Mouse (Mus musculus) limb, embryonic 15.5 days (tissue): ENCODE measurements at regions not wholly inside any gene's neighbourhood (a gene's known extent, or its start where the extent isn't known, plus 50 kb on each side); places are given as distances from the start of the nearest gene placed in this dataset.

Experiments
- ATAC-seq: fragments of 200-750 bp; cut with Nextera tagmentation; 2 replicates; pipeline ENCODE4 v1.8.0; 2017; ENCODE audit warnings: low read depth, moderate TSS enrichment; ENCODE audit not compliant: insufficient number of reproducible peaks, low FRiP score, low TSS enrichment
- H3K27ac ChIP-seq: fragments of 300-500 bp; sonication (generic); 2 replicates; pipeline ENCODE4 v1.5.1; 2015; ENCODE audit warnings: moderate library complexity, mild to moderate bottlenecking, inconsistent platforms
- H3K27me3 ChIP-seq: fragments of 300-500 bp; sonication (generic); 2 replicates; pipeline ENCODE4 v1.6.1; 2015; ENCODE audit warnings: inconsistent platforms
- H3K36me3 ChIP-seq: fragments of 300-500 bp; sonication (generic); 2 replicates; pipeline ENCODE4 v1.6.1; 2015; ENCODE audit warnings: inconsistent platforms
- H3K4me1 ChIP-seq: fragments of 300-500 bp; sonication (generic); 2 replicates; pipeline ENCODE4 v1.6.1; 2015; ENCODE audit warnings: inconsistent platforms
- H3K4me2 ChIP-seq: fragments of 300-500 bp; sonication (generic); 2 replicates; pipeline ENCODE4 v1.6.1; 2015; ENCODE audit warnings: mild to moderate bottlenecking, inconsistent platforms
- H3K4me3 ChIP-seq: fragments of 300-500 bp; sonication (generic); 2 replicates; pipeline ENCODE4 v1.5.1; 2015; ENCODE audit warnings: mild to moderate bottlenecking, inconsistent platforms
- H3K9ac ChIP-seq: fragments of 300-500 bp; sonication (generic); 2 replicates; pipeline ENCODE4 v1.6.1; 2015; ENCODE audit warnings: inconsistent platforms
- H3K9me3 ChIP-seq: fragments of 300-500 bp; sonication (generic); 2 replicates; pipeline ENCODE4 v1.6.1; 2016; ENCODE audit warnings: inconsistent platforms
- WGBS: fragments of 180-500 bp; shearing (Covaris S2); methylation state at CpG from one replicate; pipeline ENCODE4 v1.1.7; 2015; 5-methylcytosine and 5-hydroxymethylcytosine counted together

- 48% methylated on average over 5 of the region's 5 CpGs for WGBS
- Histone ChIP-seq H3K36me3 (no peaks in the 10 kb centered on the region), H3K9me3 (no peaks in the 10 kb centered on the region), H3K4me2 (no peak overlapping the region), H3K27ac (no peak overlapping the region), H3K4me3 (no peak overlapping the region), H3K9ac (no peak overlapping the region), H3K27me3 (no peaks in the 10 kb centered on the region), H3K4me1 (0 out of 2 replicates have a peak, but pooled peaks cover 4% of the 10 kb centered on the region)
- no peak for ATAC-seq
These were observed 136.1 kb upstream of the 9330182O14Rik start for GRCm38 (mm10) chr15:39998063-39998462.

GRCm38 (mm10) chr15:40000022-40000421 lies 134.1 kb upstream of the 9330182O14Rik start:
- Histone ChIP-seq H3K27ac (no peak overlapping the region), H3K9ac (no peak overlapping the region), H3K4me3 (no peak overlapping the region), H3K4me2 (no peak overlapping the region), H3K9me3 (no peaks in the 10 kb centered on the region), H3K4me1 (0 out of 2 replicates have a peak, but pooled peaks cover 4% of the 10 kb centered on the region), H3K27me3 (no peaks in the 10 kb centered on the region), H3K36me3 (no peaks in the 10 kb centered on the region)
- WGBS: 32% methylated on average over 5 of the region's 5 CpGs
- ATAC-seq: no peak

DNA sequence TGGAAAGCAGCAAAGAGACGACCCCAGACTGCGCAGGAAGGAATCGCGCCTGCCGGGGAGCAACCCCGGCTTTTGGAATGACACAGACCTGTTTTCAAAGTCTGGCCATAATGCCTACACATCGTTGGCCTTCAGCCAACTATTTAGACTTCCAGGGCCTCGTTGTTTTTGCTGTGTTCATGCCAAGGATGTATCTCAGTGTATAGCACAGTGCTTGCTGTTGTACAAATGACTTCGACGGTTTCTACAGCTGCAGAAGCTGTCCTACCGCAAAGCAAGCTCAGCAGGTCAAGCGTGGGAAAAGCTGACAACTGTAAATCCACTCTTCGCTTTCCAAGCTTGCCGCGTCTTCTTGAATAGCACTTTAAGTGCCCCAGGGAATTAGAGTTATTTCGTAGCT lies 129.1 kb upstream of the 9330182O14Rik start:
- H3K4me2 ChIP-seq: no peak overlapping the region
- 0 out of 2 replicates have a peak, but pooled peaks have one; percentile 58 for ATAC-seq
- WGBS: 71% methylated on average over 16 of the region's 16 CpGs
- H3K9me3 ChIP-seq: no peaks in the 10 kb centered on the region
- H3K27ac ChIP-seq: no peak overlapping the region
- H3K4me1 ChIP-seq: peaks cover 4% of the 10 kb centered on the region; the same call in 1 of the 2 replicates
- no peak overlapping the region for H3K4me3 ChIP-seq
- no peaks in the 10 kb centered on the region for H3K36me3 ChIP-seq
- H3K27me3 ChIP-seq: no peaks in the 10 kb centered on the region
- H3K9ac ChIP-seq: no peak overlapping the region

GRCm38 (mm10) chr15:40007844-40008243 lies 126.3 kb upstream of the 9330182O14Rik start:
- ATAC-seq: no peak
- no peaks in the 10 kb centered on the region for H3K36me3 ChIP-seq

GRCm38 (mm10) chr15:40013833-40014232 lies 120.3 kb upstream of the 9330182O14Rik start:
- Histone ChIP-seq H3K4me1 (no peaks in the 10 kb centered on the region), H3K4me2 (no peak overlapping the region), H3K4me3 (no peak overlapping the region), H3K27me3 (no peaks in the 10 kb centered on the region), H3K9ac (no peak overlapping the region), H3K27ac (no peak overlapping the region), H3K36me3 (no peaks in the 10 kb centered on the region), H3K9me3 (no peaks in the 10 kb centered on the region)
- WGBS: 96% methylated on average over 3 of the region's 3 CpGs
- ATAC-seq: no peak

More at GRCm38 (mm10) chr15:40007844-40008243, 126.3 kb upstream of the 9330182O14Rik start:
- Histone ChIP-seq H3K9me3 (no peaks in the 10 kb centered on the region), H3K4me2 (no peak overlapping the region), H3K4me3 (no peak overlapping the region), H3K4me1 (peaks cover 4% of the 10 kb centered on the region; the same call in 1 of the 2 replicates), H3K9ac (no peak overlapping the region), H3K27ac (no peak overlapping the region), H3K27me3 (no peaks in the 10 kb centered on the region)
- WGBS: 7% methylated on average over 5 of the region's 5 CpGs

DNA sequence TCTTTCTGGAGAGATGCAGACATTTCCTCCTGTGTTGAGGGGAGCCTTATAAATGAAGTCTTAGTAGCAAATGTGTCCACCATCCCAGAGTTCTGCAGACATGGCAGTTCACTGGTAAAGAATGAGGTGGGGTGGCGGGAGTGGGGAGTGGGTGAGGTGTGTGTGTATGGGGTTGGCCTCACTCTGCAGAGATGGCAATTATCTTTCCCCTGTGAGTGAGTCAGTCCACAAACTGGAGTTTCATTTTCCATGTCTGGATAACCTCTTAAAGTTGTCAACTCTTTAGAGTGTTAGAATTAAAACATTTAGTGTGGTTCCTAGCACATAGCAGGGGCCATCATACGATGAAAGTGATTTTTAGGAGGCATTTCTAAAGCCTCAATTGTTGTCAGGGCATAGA lies 117.1 kb upstream of the 9330182O14Rik start:
- no peak overlapping the region for H3K4me2 ChIP-seq
- no peaks in the 10 kb centered on the region for H3K27me3 ChIP-seq
- no peak overlapping the region for H3K9ac ChIP-seq
- no peak overlapping the region for H3K27ac ChIP-seq
- H3K36me3 ChIP-seq: no peaks in the 10 kb centered on the region
- no peaks in the 10 kb centered on the region for H3K4me1 ChIP-seq
- no peaks in the 10 kb centered on the region for H3K9me3 ChIP-seq
- 80% methylated on average over 2 of the region's 2 CpGs for WGBS
- H3K4me3 ChIP-seq: no peak overlapping the region
- ATAC-seq: no peak

DNA sequence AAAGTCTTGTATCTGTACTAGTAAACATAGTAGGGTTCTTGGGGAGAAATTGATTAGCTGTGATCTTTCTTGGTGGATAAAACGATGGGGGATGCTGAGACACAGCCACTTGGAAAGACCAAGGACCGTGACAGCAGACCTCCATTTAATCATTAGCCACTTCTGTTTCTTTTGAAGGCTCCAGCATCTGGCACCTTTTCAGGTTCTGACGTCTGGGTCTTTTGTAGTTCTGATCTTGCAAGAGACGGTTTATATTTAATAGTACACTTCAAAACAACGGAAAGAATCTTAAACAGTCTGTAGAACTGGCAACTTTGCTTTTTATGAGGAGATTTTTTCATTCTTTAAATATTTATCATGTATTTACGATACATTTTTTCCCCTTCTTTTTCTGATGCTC lies 116.6 kb upstream of the 9330182O14Rik start:
- Histone ChIP-seq H3K4me1 (no peaks in the 10 kb centered on the region), H3K4me3 (no peak overlapping the region), H3K9ac (no peak overlapping the region), H3K27me3 (no peaks in the 10 kb centered on the region), H3K27ac (no peak overlapping the region), H3K9me3 (no peaks in the 10 kb centered on the region), H3K4me2 (0 out of 2 replicates have a peak overlapping the region, but pooled peaks have one; percentile 25), H3K36me3 (no peaks in the 10 kb centered on the region)
- 29% methylated on average over 6 of the region's 6 CpGs for WGBS
- ATAC-seq: no peak

- Histone ChIP-seq H3K36me3 (no peaks in the 10 kb centered on the region), H3K27me3 (no peaks in the 10 kb centered on the region), H3K4me1 (no peaks in the 10 kb centered on the region), H3K27ac (no peak overlapping the region), H3K9ac (no peak overlapping the region), H3K4me2 (peak overlapping the region; percentile 25; the same call in 1 of the 2 replicates), H3K4me3 (no peak overlapping the region), H3K9me3 (no peaks in the 10 kb centered on the region)
- ATAC-seq: no peak
- WGBS: 29% methylated on average over 12 of the region's 12 CpGs
These were observed 115.9 kb upstream of the 9330182O14Rik start for GRCm38 (mm10) chr15:40018047-40018791.

GRCm38 (mm10) chr15:40018792-40019151 lies 115.4 kb upstream of the 9330182O14Rik start:
- no peak for ATAC-seq

GRCm38 (mm10) chr15:40019226-40019625 lies 114.9 kb upstream of the 9330182O14Rik start:
- no peak overlapping the region for H3K27ac ChIP-seq
- H3K27me3 ChIP-seq: no peaks in the 10 kb centered on the region
- no peaks in the 10 kb centered on the region for H3K4me1 ChIP-seq
- no peaks in the 10 kb centered on the region for H3K36me3 ChIP-seq
- H3K9me3 ChIP-seq: no peaks in the 10 kb centered on the region
- H3K4me2 ChIP-seq: no peak overlapping the region
- WGBS: 77% methylated on average over 8 of the region's 8 CpGs
- no peak for ATAC-seq
- H3K9ac ChIP-seq: no peak overlapping the region
- no peak overlapping the region for H3K4me3 ChIP-seq

More at GRCm38 (mm10) chr15:40018792-40019151, 115.4 kb upstream of the 9330182O14Rik start:
- no peaks in the 10 kb centered on the region for H3K9me3 ChIP-seq
- H3K9ac ChIP-seq: no peak overlapping the region
- H3K4me1 ChIP-seq: no peaks in the 10 kb centered on the region
- H3K4me2 ChIP-seq: no peak overlapping the region
- H3K27ac ChIP-seq: no peak overlapping the region
- WGBS: 56% methylated on average over 8 of the region's 8 CpGs
- H3K27me3 ChIP-seq: no peaks in the 10 kb centered on the region
- no peak overlapping the region for H3K4me3 ChIP-seq
- H3K36me3 ChIP-seq: no peaks in the 10 kb centered on the region

GRCm38 (mm10) chr15:40020097-40020496 lies 114.1 kb upstream of the 9330182O14Rik start:
- H3K36me3 ChIP-seq: no peaks in the 10 kb centered on the region
- no peaks in the 10 kb centered on the region for H3K4me1 ChIP-seq

GRCm38 (mm10) chr15:40020646-40021045 lies 113.5 kb upstream of the 9330182O14Rik start:
- no peaks in the 10 kb centered on the region for H3K36me3 ChIP-seq
- no peak for ATAC-seq
- H3K9me3 ChIP-seq: no peaks in the 10 kb centered on the region
- no peaks in the 10 kb centered on the region for H3K4me1 ChIP-seq
- no peak overlapping the region for H3K27ac ChIP-seq
- 79% methylated on average over 3 of the region's 3 CpGs for WGBS
- H3K4me3 ChIP-seq: no peak overlapping the region
- H3K4me2 ChIP-seq: no peak overlapping the region
- no peak overlapping the region for H3K9ac ChIP-seq
- no peaks in the 10 kb centered on the region for H3K27me3 ChIP-seq

More at GRCm38 (mm10) chr15:40020097-40020496, 114.1 kb upstream of the 9330182O14Rik start:
- no peak for ATAC-seq
- no peak overlapping the region for H3K4me3 ChIP-seq
- H3K9me3 ChIP-seq: no peaks in the 10 kb centered on the region
- no peak overlapping the region for H3K4me2 ChIP-seq
- no peak overlapping the region for H3K27ac ChIP-seq
- no peaks in the 10 kb centered on the region for H3K27me3 ChIP-seq
- no peak overlapping the region for H3K9ac ChIP-seq
